Mouse (Mus musculus): ENCODE measurements at regions not wholly inside any gene's neighbourhood (a gene's known extent, or its start where the extent isn't known, plus 50 kb on each side); places are given as distances from the start of the nearest gene placed in this dataset.

GRCm38 (mm10) chr2:114440943-114441342 lies 213.8 kb downstream of the Dph6 start:
- TF ChIP-seq POLR2A (IDR thresholded peaks at IDR 0.05; ENCODE audit: low read depth, low read length) = no peak
- TF ChIP-seq CTCF (conservative IDR thresholded peaks at IDR 0.05; ENCODE audit: insufficient read depth, insufficient read length, low read depth, low read length) = no peak

Data from kidney, adult 2 months (tissue).